Mouse (Mus musculus) small intestine, adult 2 months (tissue): ENCODE data around the gene Siah1b.

Experiments
- CTCF ChIP-seq: fragments of 200-500 bp; IDR thresholded peaks from 2 replicates; pipeline ENCODE4 v1.5.1; 2012; ENCODE audit warnings: low read depth, mild to moderate bottlenecking, control low read depth, inconsistent platforms, low read length, moderate library complexity, mixed read lengths; ENCODE audit not compliant: insufficient replicate concordance, insufficient read length; ENCODE audit errors: extremely low read depth
- POLR2A ChIP-seq: fragments of 200-500 bp; IDR thresholded peaks from 2 replicates; pipeline ENCODE4 v1.6.1; 2012; ENCODE audit warnings: low read depth, mild to moderate bottlenecking, control low read depth, inconsistent platforms, low read length, moderate library complexity

DNA sequence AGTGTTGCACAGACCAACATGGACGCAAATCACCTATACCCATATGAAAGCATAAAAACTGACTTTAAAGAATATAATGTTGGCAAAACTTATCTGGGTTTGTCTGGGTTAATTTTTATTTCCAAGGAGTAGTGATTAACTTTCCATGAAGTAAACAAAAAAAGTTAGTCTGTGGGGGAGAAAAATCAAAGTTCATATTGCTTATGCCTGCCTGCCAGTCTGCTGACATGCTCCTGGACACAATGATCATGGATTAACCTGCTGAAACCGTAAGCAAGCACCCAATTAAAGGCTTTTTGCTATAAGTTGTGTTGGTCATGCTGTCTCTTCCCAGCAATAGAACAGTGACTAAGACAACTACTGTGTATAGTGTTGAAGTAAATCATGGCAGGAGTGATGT, 40.9 kb downstream of the Siah1b start:
- TF ChIP-seq CTCF (no peak), POLR2A (no peak)
